Mouse (Mus musculus) small intestine, adult 2 months (tissue): ENCODE results near the gene Aldh3b3.

Source experiments
- CTCF ChIP-seq: fragments of 200-500 bp; IDR thresholded peaks from 2 replicates; pipeline ENCODE4 v1.5.1; 2012; ENCODE audit warnings: low read depth, mild to moderate bottlenecking, control low read depth, inconsistent platforms, low read length, moderate library complexity, mixed read lengths; ENCODE audit not compliant: insufficient replicate concordance, insufficient read length; ENCODE audit errors: extremely low read depth
- POLR2A ChIP-seq: fragments of 200-500 bp; IDR thresholded peaks from 2 replicates; pipeline ENCODE4 v1.6.1; 2012; ENCODE audit warnings: low read depth, mild to moderate bottlenecking, control low read depth, inconsistent platforms, low read length, moderate library complexity

DNA sequence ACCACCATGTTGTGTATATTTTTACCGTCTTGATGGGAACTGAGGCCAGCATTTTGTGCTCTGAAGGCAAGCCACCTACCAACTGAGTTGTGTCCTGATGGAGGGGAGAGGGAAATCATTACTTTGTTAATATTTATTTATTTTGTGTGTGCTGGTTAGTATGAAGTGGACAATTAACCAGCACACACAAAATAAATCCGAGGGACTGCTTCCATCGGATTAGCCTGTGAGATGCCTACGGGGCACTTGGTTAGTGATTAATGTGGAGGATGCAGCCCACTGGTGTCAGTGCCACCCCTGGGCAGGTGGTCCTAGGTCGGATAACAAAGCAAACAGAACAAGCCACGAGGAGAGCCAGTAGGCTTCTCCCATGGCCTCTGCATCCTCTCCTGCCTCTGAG, 36.5 kb downstream of the Aldh3b3 start:
- no peak for TF ChIP-seq CTCF
- TF ChIP-seq POLR2A, result no peak
